Mouse (Mus musculus) kidney, embryonic 14.5 days (tissue): ENCODE measurements around the gene Aunip. TPM values are rescaled to one million over a fixed set of nuclear protein-coding genes. Genes with fewer than 3 reads are reported as not detected.

ENCODE experiments used
- ATAC-seq: fragments of 200-750 bp; cut with Nextera tagmentation; 2 replicates; pipeline ENCODE4 v1.8.0; 2017; ENCODE audit warnings: moderate number of reproducible peaks, mild to moderate bottlenecking, moderate TSS enrichment, moderate library complexity; ENCODE audit not compliant: low FRiP score, low TSS enrichment
- H3K27ac ChIP-seq: fragments of 300-500 bp; sonication (generic); 2 replicates; pipeline ENCODE4 v1.5.1; 2014; ENCODE audit warnings: low read depth, mild to moderate bottlenecking, low read length, moderate library complexity, mixed read lengths
- H3K27me3 ChIP-seq: fragments of 300-500 bp; sonication (generic); 2 replicates; pipeline ENCODE4 v1.6.1; 2014; ENCODE audit warnings: mild to moderate bottlenecking, low read length; ENCODE audit not compliant: control insufficient read depth, insufficient read depth
- H3K36me3 ChIP-seq: fragments of 300-500 bp; sonication (generic); 2 replicates; pipeline ENCODE4 v1.6.1; 2014; ENCODE audit warnings: low read length, mixed read lengths; ENCODE audit not compliant: control insufficient read depth, insufficient read depth
- H3K4me1 ChIP-seq: fragments of 300-500 bp; sonication (generic); 2 replicates; pipeline ENCODE4 v1.6.1; 2014; ENCODE audit warnings: low read length, mixed read lengths; ENCODE audit not compliant: control insufficient read depth, insufficient read depth
- H3K4me2 ChIP-seq: fragments of 300-500 bp; sonication (generic); replicated peaks from 2 replicates; pipeline ENCODE4 v1.6.1; 2014; ENCODE audit warnings: low read depth, mild to moderate bottlenecking, low read length
- H3K4me3 ChIP-seq: fragments of 300-500 bp; sonication (generic); 2 replicates; pipeline ENCODE4 v1.5.1; 2014; ENCODE audit warnings: mild to moderate bottlenecking, low read length
- H3K9ac ChIP-seq: fragments of 300-500 bp; sonication (generic); 2 replicates; pipeline ENCODE4 v1.6.1; 2014; ENCODE audit warnings: low read depth, mild to moderate bottlenecking, low read length, moderate library complexity
- H3K9me3 ChIP-seq: fragments of 300-500 bp; sonication (generic); 2 replicates; pipeline ENCODE4 v1.6.1; 2016; ENCODE audit warnings: low read length; ENCODE audit not compliant: control insufficient read depth
- WGBS: fragments of 180-500 bp; shearing (Covaris S2); extraction: QIAGEN DNeasy Blood & Tissue Kit; methylation state at CpG from one replicate; pipeline ENCODE4 v1.1.7; 2014; 5-methylcytosine and 5-hydroxymethylcytosine counted together
- polyA plus RNA-seq: library from polyadenylated mRNA; unstranded; fragments of >200 nt; fragmentation: Nextera tagmentation; extraction: Ambion mirVana; gene quantifications from 2 replicates; pipeline ENCODE4 v1.2.1, GENCODE M21; 2014

Aunip gene
- 5.9 and 20.7 TPM in 2 replicates for polyA plus RNA-seq

DNA sequence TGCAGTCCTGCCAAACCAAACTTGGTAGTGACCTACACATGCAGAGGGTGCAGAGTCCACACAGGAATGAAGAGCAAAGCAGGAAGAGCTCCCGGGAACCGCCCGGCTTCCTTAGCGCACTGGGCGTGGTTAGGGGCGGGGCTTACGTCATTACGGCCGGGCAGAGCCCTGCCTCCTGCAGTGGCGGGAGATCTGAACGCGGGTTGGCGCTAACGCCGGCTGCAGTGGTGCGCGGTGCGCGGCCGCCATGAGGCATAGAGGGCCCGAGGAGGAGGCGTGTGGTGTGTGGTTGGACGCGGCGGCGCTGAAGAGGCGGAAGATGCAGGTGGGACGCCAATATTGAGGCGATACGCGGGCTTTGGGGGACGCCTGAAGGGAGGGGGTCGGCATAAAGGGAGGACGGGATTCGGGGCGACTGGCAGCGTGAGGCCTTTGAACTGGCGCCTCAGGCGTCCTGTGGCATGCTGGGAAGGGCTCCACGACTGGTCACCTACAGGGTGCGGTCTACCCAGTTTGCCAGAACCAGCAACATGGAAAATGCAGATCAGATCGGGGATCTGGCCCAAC is at the start of gene Aunip:
Aunip (plus strand) TSS at position 155 of the 567 bp plus-strand sequence.
- Histone ChIP-seq H3K27ac (no peak within 1 kb of the TSS), H3K9ac (peak within 1 kb of the TSS; percentile 58), H3K4me3 (peak within 1 kb of the TSS; percentile 52), H3K36me3 (no peaks in the 10 kb centered on the region), H3K27me3 (no peaks in the 10 kb centered on the region), H3K4me1 (peaks cover 13% of the 10 kb centered on the region), H3K9me3 (no peaks in the 10 kb centered on the region), H3K4me2 (peak within 1 kb of the TSS; percentile 67)
- under 1% methylated on average over 42 of the region's 42 CpGs for WGBS
- ATAC-seq: peak; percentile 95

DNA sequence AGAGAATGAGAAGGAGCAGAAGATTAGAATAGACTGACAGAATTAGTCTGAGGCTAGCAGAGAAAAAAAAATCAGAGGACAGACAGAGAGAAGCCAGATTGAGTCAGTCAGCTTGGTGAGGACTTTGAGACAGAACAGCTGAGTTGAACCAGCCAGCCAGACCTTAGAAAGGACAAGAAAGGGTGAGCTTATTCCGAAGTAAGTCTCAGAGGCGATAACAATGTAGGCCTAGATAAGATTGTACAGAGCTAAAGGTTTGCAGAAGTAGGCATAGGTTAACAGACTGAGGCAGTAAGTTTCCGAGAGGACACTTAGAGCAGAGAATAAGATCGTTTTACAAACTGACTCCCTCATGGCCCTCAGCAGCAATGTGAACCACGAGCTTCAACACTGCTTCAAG is 49.5 kb upstream of the Aunip start:
- Histone ChIP-seq H3K27me3 (no peaks in the 10 kb centered on the region), H3K4me3 (no peak overlapping the region), H3K4me1 (no peaks in the 10 kb centered on the region), H3K9me3 (no peaks in the 10 kb centered on the region), H3K4me2 (no peak overlapping the region), H3K27ac (no peak overlapping the region), H3K36me3 (no peaks in the 10 kb centered on the region), H3K9ac (no peak overlapping the region)
- 72% methylated on average over 5 of the region's 5 CpGs for WGBS
- ATAC-seq: no peak

DNA sequence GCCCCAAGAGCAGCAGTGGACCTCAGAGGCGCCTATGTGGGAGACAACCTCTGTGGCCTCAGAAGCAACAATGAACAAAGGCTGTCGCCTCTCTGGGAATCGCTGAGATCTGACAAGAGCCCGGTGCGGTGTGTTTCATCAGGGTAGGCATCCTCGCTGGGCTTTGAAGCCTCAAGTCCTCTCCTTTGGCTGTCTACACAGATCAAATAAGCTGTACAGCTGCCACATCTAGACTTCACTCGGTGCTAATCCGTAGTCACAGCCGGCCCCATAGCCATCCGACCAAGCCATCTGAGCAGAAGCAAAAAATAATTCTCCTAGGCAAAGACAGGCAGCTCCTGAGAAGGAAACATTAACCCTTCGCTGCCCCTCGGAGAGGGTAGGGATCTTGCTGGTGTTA is 45.0 kb upstream of the Aunip start:
- Histone ChIP-seq H3K4me3 (no peak overlapping the region), H3K9me3 (no peaks in the 10 kb centered on the region), H3K27ac (no peak overlapping the region), H3K27me3 (no peaks in the 10 kb centered on the region), H3K9ac (no peak overlapping the region), H3K4me2 (no peak overlapping the region), H3K36me3 (peaks cover 2% of the 10 kb centered on the region), H3K4me1 (peaks cover 5% of the 10 kb centered on the region; the same call in 1 of the 2 replicates)
- ATAC-seq: no peak
- WGBS: 47% methylated on average over 12 of the region's 12 CpGs

DNA sequence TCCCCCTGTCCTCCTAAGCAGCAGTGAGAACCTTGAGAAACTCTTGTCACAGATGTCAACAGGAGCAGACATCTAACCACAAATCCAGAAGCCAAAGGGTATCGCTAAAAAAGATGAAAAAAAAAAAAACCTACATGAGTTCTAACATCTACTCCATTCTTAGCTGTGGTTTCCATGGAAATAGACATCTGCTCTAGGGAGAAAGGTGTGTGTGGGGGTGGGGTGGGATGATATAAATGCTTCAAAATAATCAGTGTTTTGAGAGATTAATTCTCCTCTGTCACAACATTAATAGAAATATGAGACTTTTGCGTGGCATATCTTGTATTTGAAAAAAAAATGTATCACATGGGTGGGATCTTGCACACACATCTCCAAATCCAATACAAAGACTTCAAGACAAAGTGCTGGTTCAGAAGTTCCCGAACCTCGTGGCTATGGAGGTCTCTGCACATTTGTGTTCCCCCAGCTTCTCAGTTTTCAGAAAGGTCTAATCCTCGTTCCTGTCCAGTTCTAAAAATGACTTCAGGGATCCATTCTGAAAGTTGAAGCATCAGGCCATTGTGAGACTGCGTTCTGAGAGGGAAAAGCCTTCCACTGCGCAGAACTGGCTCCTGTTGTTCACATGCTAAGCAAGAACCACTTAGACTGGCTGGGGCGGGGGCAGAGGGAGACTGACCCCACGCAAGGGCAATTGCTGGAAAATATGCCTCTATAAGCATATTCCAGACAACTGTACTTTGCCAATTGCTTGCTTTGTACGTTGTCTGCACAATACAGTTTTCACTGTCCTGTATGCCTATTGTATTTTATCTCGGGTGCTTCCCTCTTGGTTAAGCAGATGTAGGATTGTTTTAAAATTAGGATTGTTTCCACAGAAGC is 44.2 kb upstream of the Aunip start:
- no peak for ATAC-seq
- WGBS: 75% methylated on average over 11 of the region's 11 CpGs
- peak overlapping the region; percentile 96; the same call in 1 of the 2 replicates for H3K9ac ChIP-seq
- H3K27ac ChIP-seq: no peak overlapping the region
- no peaks in the 10 kb centered on the region for H3K27me3 ChIP-seq
- peaks cover 9% of the 10 kb centered on the region for H3K36me3 ChIP-seq
- H3K9me3 ChIP-seq: no peaks in the 10 kb centered on the region
- H3K4me3 ChIP-seq: no peak overlapping the region
- peak overlapping the region; percentile 72 for H3K4me2 ChIP-seq
- peaks cover 7% of the 10 kb centered on the region; the same call in 1 of the 2 replicates for H3K4me1 ChIP-seq

DNA sequence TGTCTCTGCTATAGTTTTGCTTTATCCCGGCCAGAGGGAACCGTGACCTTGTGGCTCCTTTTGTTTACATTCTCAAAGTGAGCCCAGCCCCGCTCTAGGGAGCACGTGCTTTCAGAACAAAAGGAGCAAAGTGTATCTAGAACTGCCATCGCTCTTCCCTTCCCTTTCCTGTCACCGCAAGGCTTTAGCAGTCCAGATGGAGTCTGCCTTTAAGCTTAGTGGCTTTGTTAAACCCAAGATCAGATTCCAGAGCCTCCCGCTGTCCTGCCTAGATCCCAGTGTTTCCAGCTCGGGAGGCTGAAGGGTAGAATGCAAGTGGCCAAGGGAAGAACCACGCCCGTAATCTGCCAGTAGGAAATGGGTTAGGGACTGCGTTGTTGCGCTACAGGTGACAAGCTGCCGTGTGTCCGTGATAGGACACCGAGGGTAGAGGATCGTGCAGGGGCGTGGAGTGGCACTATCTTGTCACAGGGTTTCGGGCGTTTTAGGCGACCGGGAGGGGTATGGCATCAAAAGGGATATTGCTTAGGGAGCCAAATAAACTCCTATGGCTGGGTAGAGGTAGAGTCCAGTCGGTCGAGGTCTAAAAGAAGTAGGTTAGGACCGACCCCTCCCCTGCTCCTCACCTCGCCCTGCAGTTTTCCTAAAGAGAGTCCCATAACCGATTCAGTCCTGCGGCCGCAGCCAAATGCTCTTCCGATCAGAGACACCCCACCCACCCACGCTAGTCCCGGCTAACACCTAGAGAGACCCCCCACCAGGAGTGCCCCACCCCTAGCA is 43.2 kb upstream of the Aunip start:
- Histone ChIP-seq H3K4me2 (peak overlapping the region; percentile 72), H3K9me3 (no peaks in the 10 kb centered on the region), H3K27me3 (no peaks in the 10 kb centered on the region), H3K27ac (peak overlapping the region; percentile 6), H3K4me1 (peaks cover 7% of the 10 kb centered on the region; the same call in 1 of the 2 replicates), H3K4me3 (peak overlapping the region; percentile 92), H3K36me3 (peaks cover 19% of the 10 kb centered on the region), H3K9ac (peak overlapping the region; percentile 96)
- ATAC-seq: peak; percentile 24
- WGBS: 1% methylated on average over 31 of the region's 31 CpGs

DNA sequence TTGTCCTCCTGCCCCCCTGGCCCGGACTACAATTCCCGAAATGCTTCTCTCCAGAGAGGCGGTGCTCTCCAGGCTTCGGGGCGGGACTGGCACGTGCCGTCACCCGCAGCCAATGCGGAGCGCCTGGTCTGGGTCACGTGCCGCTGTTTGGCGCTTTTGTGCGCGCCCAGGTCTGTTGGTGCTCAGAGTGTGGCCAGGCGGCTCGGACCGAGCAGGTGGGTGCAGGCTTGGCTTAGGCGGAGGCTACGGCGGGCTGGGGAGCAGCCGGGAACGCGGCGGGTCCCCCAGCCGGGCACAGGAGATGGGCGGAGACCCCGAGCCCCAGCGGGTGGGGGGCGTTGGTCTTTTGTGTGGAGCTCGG is 42.6 kb upstream of the Aunip start, which contains the start of gene Stmn1:
Stmn1 (plus strand) TSS at position 106 of the 361 bp plus-strand sequence.
- Histone ChIP-seq H3K4me1 (peaks cover 7% of the 10 kb centered on the region; the same call in 1 of the 2 replicates), H3K27ac (peak within 1 kb of the TSS; percentile 96), H3K36me3 (peaks cover 25% of the 10 kb centered on the region), H3K4me2 (peak within 1 kb of the TSS; percentile 72), H3K9ac (peak within 1 kb of the TSS; percentile 96), H3K27me3 (no peaks in the 10 kb centered on the region), H3K9me3 (no peaks in the 10 kb centered on the region), H3K4me3 (peak within 1 kb of the TSS; percentile 92)
- under 1% methylated on average over 31 of the region's 31 CpGs for WGBS
- peak; percentile 96 for ATAC-seq

DNA sequence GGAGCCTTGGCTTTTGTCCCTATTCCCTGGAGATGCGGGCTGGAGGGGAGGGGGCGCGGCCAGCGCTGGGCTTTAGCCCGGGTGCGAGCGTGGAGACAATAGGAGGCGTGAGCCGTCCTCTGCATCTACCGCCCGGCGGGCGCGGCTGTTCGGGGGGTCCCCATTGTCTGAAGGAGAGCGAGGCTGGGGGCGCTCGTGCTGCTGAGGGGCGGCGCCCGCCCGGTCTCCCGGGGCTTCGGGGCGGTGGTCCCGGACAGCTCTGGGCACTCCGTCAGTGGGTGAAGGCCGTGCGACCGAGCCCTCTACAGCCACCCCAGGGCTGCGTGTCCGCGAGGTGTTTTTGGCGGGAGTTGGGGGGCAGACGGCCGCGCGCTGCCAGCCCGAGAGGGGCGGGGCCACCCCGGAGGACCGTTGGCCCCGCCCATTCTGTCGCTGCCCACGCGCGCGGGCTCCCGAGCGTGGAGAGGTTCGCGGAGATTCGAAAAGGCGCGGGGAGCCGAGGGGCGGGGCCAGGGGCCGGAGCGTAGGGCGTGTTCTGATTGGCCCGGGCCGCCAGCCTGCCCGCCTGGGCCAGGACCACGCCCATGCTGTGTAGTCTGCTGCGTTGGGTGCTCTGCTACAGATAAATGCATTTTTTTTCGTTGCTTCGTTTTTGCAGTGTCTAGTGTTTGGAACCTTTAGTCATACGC is 42.1 kb upstream of the Aunip start:
- H3K9ac ChIP-seq: peak overlapping the region; percentile 96
- H3K4me3 ChIP-seq: peak overlapping the region; percentile 92
- H3K4me1 ChIP-seq: peaks cover 7% of the 10 kb centered on the region; the same call in 1 of the 2 replicates
- peak; percentile 89 for ATAC-seq
- H3K27me3 ChIP-seq: no peaks in the 10 kb centered on the region
- H3K27ac ChIP-seq: peak overlapping the region; percentile 96
- peaks cover 27% of the 10 kb centered on the region for H3K36me3 ChIP-seq
- no peaks in the 10 kb centered on the region for H3K9me3 ChIP-seq
- WGBS: under 1% methylated on average over 68 of the region's 68 CpGs
- peak overlapping the region; percentile 72 for H3K4me2 ChIP-seq

DNA sequence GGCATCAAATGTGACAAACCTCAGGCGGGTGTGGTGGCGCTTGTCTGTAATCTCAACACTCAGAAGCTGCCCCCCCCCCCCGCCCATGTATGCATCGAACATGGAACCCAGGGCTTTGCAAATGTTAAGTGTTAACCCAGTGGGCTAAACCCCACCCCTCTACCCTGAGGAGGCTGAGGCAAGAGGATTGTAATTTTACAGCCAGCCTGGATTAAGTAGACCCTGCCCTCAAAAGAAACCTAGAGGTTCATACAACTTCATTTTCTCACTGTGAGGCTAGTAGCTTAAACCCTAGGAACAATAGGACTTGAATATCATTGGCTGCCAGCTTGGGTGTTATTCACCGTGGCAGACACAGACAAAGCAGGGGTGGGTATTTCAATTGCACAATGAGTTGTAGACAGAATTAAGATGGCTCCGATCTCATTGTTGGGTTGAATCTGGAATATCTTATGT is 41.4 kb upstream of the Aunip start:
- Histone ChIP-seq H3K36me3 (peaks cover 33% of the 10 kb centered on the region), H3K4me3 (peak overlapping the region; percentile 92), H3K27ac (0 out of 2 replicates have a peak overlapping the region, but pooled peaks have one; percentile 11), H3K27me3 (no peaks in the 10 kb centered on the region), H3K9ac (peak overlapping the region; percentile 96), H3K9me3 (no peaks in the 10 kb centered on the region), H3K4me1 (peaks cover 7% of the 10 kb centered on the region; the same call in 1 of the 2 replicates), H3K4me2 (peak overlapping the region; percentile 72)
- 15% methylated on average over 6 of the region's 6 CpGs for WGBS
- no peak for ATAC-seq
